Mouse (Mus musculus) CD4-positive helper T cell, adult 2 months (primary cell): Measurements from ENCODE around the gene Fndc10.
"Not testable (repeated sequence)": the region's sequence is repeated elsewhere in the genome, so short reads cannot be mapped to it uniquely, and the experiment has no call there.

Experiments used
- DNase-seq: peaks from one replicate; pipeline ENCODE4 v3.0.0-alpha.2; 2012; ENCODE audit warnings: low read depth, missing footprints, low spot score

Fndc10 gene

DNA sequence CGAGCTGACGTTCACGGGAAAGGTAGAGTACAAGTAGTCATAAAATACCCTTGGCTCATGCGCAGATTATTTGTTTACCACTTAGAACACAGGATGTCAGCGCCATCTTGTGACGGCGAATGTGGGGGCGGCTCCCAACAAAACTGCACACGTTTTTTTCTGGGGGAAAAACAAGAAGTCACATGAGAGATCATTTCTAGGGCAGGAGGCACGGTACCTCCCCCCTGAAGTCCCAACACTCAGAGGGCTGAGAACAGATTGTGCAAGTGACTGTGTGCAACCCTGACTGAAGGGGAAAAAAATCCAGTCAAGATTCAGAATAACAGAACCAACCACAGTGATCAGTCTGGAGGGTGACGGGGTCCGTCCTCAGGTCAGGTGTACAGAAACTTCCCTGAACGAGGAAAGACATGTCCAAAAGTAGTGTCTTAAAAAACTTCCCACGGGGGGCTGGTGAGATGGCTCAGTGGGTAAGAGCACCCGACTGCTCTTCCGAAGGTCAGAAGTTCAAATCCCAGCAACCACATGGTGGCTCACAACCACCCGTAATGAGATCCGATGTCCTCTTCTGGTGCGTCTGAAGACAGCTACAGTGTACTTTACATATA is 10.4 kb upstream of the Fndc10 start:
- not testable (repeated sequence) for DNase-seq

- DNase-seq: not testable (repeated sequence)
Measured at GRCm38 (mm10) chr4:155687764-155688163, 6.4 kb upstream of the Fndc10 start.

- no peak for DNase-seq
Measured at GRCm38 (mm10) chr4:155690571-155691375, 3.4 kb upstream of the Fndc10 start.

DNA sequence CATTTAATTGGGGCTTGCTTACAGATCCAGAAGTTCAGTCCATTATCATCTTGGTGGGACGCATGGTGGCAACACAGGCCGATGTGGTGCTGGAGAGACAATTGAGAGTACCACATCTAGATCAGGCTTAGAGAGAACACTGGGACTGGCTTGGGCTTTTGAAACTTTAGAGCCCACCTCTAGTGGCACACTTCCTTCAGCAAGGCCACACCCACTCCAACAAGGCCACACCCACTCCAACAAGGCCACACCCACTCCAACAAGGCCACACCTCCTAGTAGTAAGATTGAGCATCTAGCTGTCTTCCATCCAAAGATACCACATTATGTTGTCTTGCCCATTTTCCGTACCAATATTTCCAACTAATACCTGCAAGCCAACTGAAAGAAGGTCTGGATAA is 1.7 kb upstream of the Fndc10 start:
- DNase-seq: no peak

- DNase-seq: peak; percentile 92
Measured at GRCm38 (mm10) chr4:155694482-155695401, 600 bp downstream of the Fndc10 start.

DNA sequence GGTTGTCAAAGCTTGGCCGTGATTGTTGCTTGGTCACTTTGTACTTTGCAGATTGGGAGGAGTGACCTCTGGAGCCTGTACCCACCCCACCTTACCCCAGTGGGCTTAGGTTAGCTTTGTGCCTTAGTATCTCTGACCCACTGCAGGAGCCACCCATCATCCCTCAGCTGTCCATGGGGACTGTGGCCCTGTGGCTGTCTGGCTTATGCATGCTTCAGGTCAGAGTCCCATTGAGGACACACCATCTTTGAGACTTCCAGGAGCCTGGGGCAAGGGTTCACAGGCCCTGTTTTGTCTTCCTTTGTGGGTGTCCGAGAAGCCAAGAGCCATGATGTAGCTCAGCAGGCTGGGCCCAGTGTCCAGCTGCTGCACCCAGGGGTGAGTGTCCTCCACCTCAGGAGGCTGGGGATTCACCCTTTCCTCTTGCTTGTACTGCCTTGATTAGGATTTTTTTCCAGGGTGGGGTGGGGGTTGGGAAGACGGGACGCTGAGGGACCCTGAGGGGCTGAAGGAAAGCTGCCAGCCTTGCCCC is 1.5 kb downstream of the Fndc10 start:
- no peak for DNase-seq

- DNase-seq: no peak
Measured at GRCm38 (mm10) chr4:155696261-155697255, 2.4 kb downstream of the Fndc10 start.

GRCm38 (mm10) chr4:155700425-155700824 is 6.3 kb downstream of the Fndc10 start:
- DNase-seq: peak; percentile 65

DNA sequence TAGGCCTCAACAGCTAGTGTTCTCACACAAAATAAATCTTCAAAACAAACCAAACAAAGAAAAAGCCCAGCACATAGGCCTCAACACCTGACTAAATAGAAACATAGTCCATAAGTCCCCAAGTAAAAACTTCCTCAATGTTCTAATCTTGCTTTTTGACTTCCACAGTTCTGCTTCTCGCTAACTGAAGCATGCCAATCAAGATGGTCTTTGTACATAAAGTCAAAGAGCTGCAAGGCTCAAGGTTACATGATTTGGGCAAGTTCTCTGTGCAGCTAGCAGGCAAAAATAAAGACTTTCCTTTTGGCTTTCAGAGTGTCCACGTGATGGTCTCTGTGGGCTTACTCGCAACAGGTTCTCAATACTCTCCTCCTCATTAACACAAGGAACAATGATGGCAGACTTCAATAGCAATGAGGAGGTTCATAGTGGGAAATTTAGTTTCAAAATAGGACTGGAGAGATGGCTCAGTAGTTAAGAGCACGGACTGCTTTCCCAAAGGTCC is 9.3 kb downstream of the Fndc10 start:
- no peak for DNase-seq

DNA sequence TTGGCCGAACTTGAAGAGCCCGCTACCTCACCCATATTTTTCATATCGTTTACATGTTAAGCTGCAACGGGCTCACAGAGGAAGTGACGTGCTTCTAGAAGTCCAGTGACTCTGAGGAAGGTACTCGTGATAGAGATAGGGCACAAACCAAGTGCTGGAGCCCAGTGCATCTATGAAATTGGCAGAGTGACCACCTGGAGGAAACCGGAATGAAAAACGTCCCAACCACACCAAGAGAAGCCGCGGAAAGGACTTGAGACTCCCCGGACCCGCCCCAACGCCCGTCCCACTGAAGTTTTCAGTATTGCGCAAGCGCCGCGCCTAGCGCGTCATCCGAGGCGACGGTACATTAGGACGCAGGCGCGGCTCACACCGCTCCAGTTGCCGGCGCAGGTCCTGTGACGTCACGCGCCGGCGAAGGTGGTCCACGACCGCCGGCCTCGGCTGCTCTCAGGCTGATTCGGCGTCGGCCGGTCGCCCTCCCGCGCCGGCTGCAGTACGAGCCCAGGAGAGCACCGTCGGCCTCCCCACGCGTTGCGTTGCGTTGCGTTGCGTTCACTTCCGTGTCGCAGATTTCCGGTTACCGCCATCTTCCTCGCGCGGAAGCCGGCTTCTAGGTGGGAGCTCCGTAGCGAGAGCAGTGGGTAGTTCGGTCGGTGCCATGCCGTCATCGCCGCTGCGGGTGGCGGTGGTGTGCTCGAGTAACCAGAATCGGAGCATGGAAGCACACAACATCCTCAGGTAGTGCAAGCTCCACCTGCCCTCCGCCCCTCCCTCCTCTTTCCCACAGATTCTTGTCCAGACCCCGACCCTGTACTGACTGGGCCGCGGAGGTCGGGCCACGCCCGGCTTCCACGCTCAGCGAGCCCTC is 10.8 kb downstream of the Fndc10 start, which contains the start of gene Ssu72:
Gene Ssu72, plus strand, starts transcription at position 80 of the 871 bp plus-strand sequence.
- peak; percentile 97 for DNase-seq

GRCm38 (mm10) chr4:155705592-155705929 is 11.4 kb downstream of the Fndc10 start:
- DNase-seq: peak; percentile 65

DNA sequence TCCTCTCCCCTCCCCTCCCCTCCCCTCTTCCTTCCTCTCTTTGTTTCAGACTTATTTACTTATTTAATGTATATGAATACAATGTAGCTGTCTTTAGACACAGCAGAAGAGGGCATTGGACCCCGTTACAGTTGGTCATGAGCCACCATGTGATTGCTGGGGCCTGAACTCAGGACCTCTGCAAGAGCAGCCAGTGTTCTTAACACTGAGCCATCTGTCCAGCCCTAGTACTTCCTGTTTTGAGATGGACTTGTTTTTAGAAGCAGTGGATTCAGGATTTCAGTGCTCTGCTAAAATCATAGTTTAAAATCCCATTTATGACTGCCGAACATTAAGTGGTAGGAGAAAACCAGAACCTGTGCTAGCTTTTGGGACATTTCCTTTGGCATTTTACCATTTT is 14.4 kb downstream of the Fndc10 start:
- no peak for DNase-seq

DNA sequence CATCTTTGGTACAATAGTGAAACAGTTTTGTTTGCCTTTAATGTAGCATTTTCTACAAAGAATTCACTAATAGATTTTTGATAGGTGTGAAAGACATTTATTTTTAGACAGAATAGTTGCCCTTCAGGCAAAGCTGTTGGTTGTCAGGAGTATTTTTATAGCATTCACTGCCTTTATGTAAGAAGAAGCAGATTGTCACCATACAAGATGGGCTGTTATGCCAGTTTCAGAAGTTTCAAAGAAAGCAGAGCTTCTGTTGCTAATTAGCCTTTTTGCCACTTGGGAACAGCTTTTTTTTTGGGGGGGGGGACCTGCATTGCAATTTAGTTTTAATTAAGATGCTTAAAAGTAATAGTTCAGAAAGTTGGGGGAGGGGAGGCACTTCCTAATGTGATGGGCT is 14.8 kb downstream of the Fndc10 start:
- DNase-seq: no peak

GRCm38 (mm10) chr4:155710521-155711252 is 16.5 kb downstream of the Fndc10 start:
- DNase-seq: no peak

GRCm38 (mm10) chr4:155721668-155722083 is 27.5 kb downstream of the Fndc10 start:
- peak; percentile 63 for DNase-seq

- DNase-seq: no peak
Measured at GRCm38 (mm10) chr4:155727993-155728392, 33.9 kb downstream of the Fndc10 start.

DNA sequence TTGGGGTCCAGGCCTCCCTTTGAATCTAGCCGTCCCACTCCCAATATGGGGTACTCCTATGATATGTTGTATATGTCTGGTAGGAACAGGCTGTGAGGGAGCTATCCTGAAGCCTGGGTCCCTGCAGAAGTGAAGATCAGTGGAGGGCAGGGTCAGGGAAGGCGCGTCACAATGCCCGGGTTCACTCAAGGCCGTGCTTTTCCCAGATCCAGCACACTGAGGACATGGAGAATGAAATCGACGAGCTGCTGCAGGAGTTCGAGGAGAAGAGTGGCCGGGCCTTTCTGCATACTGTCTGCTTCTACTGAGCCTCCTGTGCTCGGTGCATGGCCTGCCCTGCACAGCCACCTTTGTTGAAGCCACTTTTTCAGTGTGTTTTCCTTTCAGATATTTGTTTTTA is 39.1 kb downstream of the Fndc10 start:
- DNase-seq: no peak

DNA sequence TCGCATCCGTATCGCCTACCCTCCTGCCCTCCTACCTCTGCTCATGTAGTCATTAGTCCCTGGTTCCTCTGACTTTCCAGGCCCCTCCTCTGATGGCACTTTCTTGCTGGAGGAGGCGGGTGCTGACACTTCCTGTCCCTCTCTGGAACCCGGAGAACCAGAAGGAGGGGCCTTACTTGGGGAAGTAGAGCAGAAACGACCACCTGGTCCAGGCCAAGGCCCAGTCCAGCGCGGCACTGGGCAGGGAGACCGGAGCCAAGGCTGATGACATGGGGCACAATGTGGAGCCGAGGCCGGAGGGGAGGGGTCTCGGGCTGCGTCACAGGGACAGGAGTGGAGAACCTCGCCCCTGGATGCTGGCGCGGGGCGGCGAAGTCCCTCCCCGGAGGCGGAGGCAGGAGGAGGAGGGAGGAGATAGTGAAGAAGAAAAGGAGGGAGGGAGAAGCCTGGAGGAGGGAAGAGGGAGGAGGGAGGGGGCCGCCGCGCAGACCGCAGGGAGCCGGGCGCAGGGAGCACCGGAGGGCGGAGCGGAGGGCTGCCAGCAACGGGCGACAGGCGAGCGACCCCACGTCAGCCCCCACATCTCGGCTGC is 40.3 kb downstream of the Fndc10 start, which contains the start of gene Tmem240:
Gene Tmem240, plus strand, starts transcription at position 451 of the 592 bp plus-strand sequence.
- DNase-seq: peak; percentile 92
